ENCODE assay signal across 8 mouse cellular contexts in genomic region chr6:115675508-115676336, GRCm38 (mm10). TPM values are rescaled to one million over a fixed set of nuclear protein-coding genes. Genes with fewer than 3 reads are reported as not detected.
DNase-seq lines count a peak whose midpoint lies in the region; ATAC-seq and TF ChIP-seq lines count a peak whose summit lies in the region.

No protein-coding gene starts in this region.

- H3K4me2 ChIP-seq in hindbrain, embryonic 11.5 days (replicated peaks; ENCODE audit: low read depth, low read length), result peak overlapping the region; percentile 65

- H3K9me3 ChIP-seq in hindbrain, embryonic 11.5 days (ENCODE audit: control insufficient read depth, low read length), result no peaks in the 10 kb centered on the region

- H3K27me3 ChIP-seq in Patski, result no peaks in the 10 kb centered on the region
- H3K27me3 ChIP-seq in hindbrain, embryonic 11.5 days (ENCODE audit: control insufficient read depth, insufficient read depth, low read length), result no peaks in the 10 kb centered on the region

- WGBS in hindbrain, embryonic 11.5 days, result under 1% methylated on average over 53 of the region's 53 CpGs

- in situ Hi-C loops in Patski (cut with MboI; ENCODE audit: low pct_unique_long_range_greater_than_20kb), result no loop called here

- ATAC-seq in Patski, result peak; percentile 37
- ATAC-seq in hindbrain, embryonic 11.5 days (ENCODE audit: low FRiP score), result peak; percentile 73

- H3K36me3 ChIP-seq in hindbrain, embryonic 11.5 days (ENCODE audit: control insufficient read depth, insufficient read depth, low read length), result no peaks in the 10 kb centered on the region

- CTCF ChIA-PET in Patski (lab: Charles Lee), result interaction anchor here (1.7 kb wide), 1 partner anchor 10 kb away, joined by 5 read pairs; no protein-coding TSS in a partner anchor

- POLR2A ChIA-PET in Patski (lab: Charles Lee), result interaction anchor here (0.7 to 1.3 kb wide), 4 partner anchors 12 to 281 kb away, joined by 3 read pairs; no protein-coding TSS in a partner anchor

- peak overlapping the region; percentile 100 for H3K9ac ChIP-seq in hindbrain, embryonic 11.5 days (ENCODE audit: low read depth, low read length)

- H3K4me3 ChIP-seq in hindbrain, embryonic 11.5 days (ENCODE audit: low read depth, low read length), result peak overlapping the region; percentile 98

- peak overlapping the region; percentile 95 for H3K27ac ChIP-seq in hindbrain, embryonic 11.5 days (ENCODE audit: low read depth, low read length)

- TF ChIP-seq CTCF in Patski (IDR thresholded peaks at IDR 0.05), result no peak

- no peaks in the 10 kb centered on the region; the same call in 1 of the 2 replicates for H3K4me1 ChIP-seq in hindbrain, embryonic 11.5 days (replicated peaks; ENCODE audit: control insufficient read depth, insufficient read depth, low read length)

- DNase-seq in Patski (ENCODE audit: low read depth, low spot score), result no peak
- peak; percentile 88 for DNase-seq in cerebellum, postnatal 10 days
- peak; percentile 42 to 59 for DNase-seq in frontal cortex, postnatal 14 days (ENCODE audit: low spot score in 2 of 2)
- DNase-seq in hindbrain, embryonic 11.5 days (ENCODE audit: low spot score), result peak; percentile 69
- peak; percentile 61 to 63 for DNase-seq in layer of hippocampus, postnatal 25 days (ENCODE audit: extremely low spot score in 1 of 2, low spot score in 1 of 2)
- DNase-seq in lung, postnatal 10 days, result peak; percentile 83
- DNase-seq in ovary, postnatal 36 days (ENCODE audit: low spot score), result peak; percentile 74
- peak; percentile 54 to 77 for DNase-seq in urinary bladder, adult 18-20 months (ENCODE audit: low spot score in 2 of 2)

RNA-seq across cellular contexts. Expression of gene Raf1, which starts 0.7 kb away (rescaled TPM):
- 96.8 TPM for polyA plus RNA-seq in Patski (2021)
- 148 and 157 TPM in 2 replicates for polyA plus RNA-seq in hindbrain, embryonic 11.5 days (2014; fragmentation: Nextera tagmentation; extraction: Ambion mirVana)
- total RNA-seq in layer of hippocampus, postnatal 25 days (2021), result 100 to 1,000 TPM in 1 of 2 experiments, 10 to 100 TPM in 1; 83.6 to 106 TPM
